Mouse (Mus musculus): ENCODE measurements around the gene Poc1b.

GRCm38 (mm10) chr10:99116650-99117615 is 10.1 kb downstream of the Poc1b start:
- TF ChIP-seq HCFC1 (IDR thresholded peaks at IDR 0.05; ENCODE audit: borderline replicate concordance, insufficient read depth, low read length) (no peak), MAFK (IDR thresholded peaks at IDR 0.05; ENCODE audit: insufficient read depth, low read depth, low read length) (no peak)
